Mouse (Mus musculus) cerebellum, adult 2 months (tissue): Measurements from ENCODE around the gene Csgalnact2. TPM values are rescaled to one million over a fixed set of nuclear protein-coding genes. Genes with fewer than 3 reads are reported as not detected.
A peak's percentile ranks its signal among the peaks of the same experiment; 100 is the strongest.

Source experiments
- DNase-seq, 2 experiments: peaks; one replicate each; pipeline ENCODE4 v3.0.0; 2021
- H3K27ac ChIP-seq: fragments of 200-500 bp; 2 replicates; pipeline ENCODE4 v1.5.1; 2012; ENCODE audit warnings: low read length, control low read depth, inconsistent platforms; ENCODE audit not compliant: insufficient read depth
- H3K27me3 ChIP-seq: fragments of 200-500 bp; 2 replicates; pipeline ENCODE4 v1.6.1; 2012; ENCODE audit warnings: inconsistent platforms, mild to moderate bottlenecking, low read length, moderate library complexity; ENCODE audit not compliant: control insufficient read depth, insufficient read depth
- H3K4me1 ChIP-seq: fragments of 200-500 bp; 2 replicates; pipeline ENCODE4 v1.6.1; 2011; ENCODE audit warnings: low read length; ENCODE audit not compliant: control insufficient read depth, insufficient read depth
- H3K4me3 ChIP-seq: fragments of 200-500 bp; replicated peaks from 2 replicates; pipeline ENCODE3; 2011; ENCODE audit warnings: mild to moderate bottlenecking, low read depth, low read length, control low read depth; ENCODE audit not compliant: insufficient read depth
- CTCF ChIP-seq: fragments of 200-500 bp; IDR thresholded peaks from 2 replicates; pipeline ENCODE4 v1.5.1; 2011; ENCODE audit warnings: low read depth, mild to moderate bottlenecking, control low read depth, low read length, moderate library complexity, borderline replicate concordance; ENCODE audit not compliant: insufficient read depth
- POLR2A ChIP-seq: fragments of 200-500 bp; IDR thresholded peaks from 2 replicates; pipeline ENCODE4 v1.6.1; 2011; ENCODE audit warnings: low read length, control low read depth, borderline replicate concordance; ENCODE audit not compliant: insufficient read depth
- WGBS: fragments of 180-500 bp; shearing (Covaris S2); methylation state at CpG from one replicate; pipeline ENCODE4 v1.1.7; 2018; 5-methylcytosine and 5-hydroxymethylcytosine counted together
- polyA plus RNA-seq: library from polyadenylated mRNA; depleted of rRNA; stranded (reverse); fragments of >200 nt; gene quantifications from 2 replicates; pipeline ENCODE4 v1.2.3, GENCODE M21; 2012; rRNA removed

Csgalnact2 gene
- polyA plus RNA-seq: 10.2 and 10.8 TPM in 2 replicates

- H3K4me1 ChIP-seq: no peaks in the 10 kb centered on the region; the same call in 1 of the 2 replicates
- DNase-seq: peak; percentile 92 to 94
- 2% methylated on average over 66 of the region's 66 CpGs for WGBS
- H3K27ac ChIP-seq: peak within 1 kb of the TSS; percentile 62
- no peaks in the 10 kb centered on the region for H3K27me3 ChIP-seq
- peak within 1 kb of the TSS; percentile 96 for H3K4me3 ChIP-seq
- peak; percentile 58; the same call in 1 of the 2 replicates for TF ChIP-seq POLR2A
- no peak for TF ChIP-seq CTCF
Measured at GRCm38 (mm10) chr6:118138731-118139709, at the start of gene Csgalnact2. Gene Csgalnact2 (minus strand): TSS chr6:118139140.

- H3K27me3 ChIP-seq: no peaks in the 10 kb centered on the region
- H3K4me3 ChIP-seq: no peak overlapping the region
- 0 out of 2 replicates have a peak, but pooled peaks cover 2% of the 10 kb centered on the region for H3K4me1 ChIP-seq
- H3K27ac ChIP-seq: no peak overlapping the region
- no peak for DNase-seq
- TF ChIP-seq CTCF: no peak
- 88% methylated on average over 9 of the region's 9 CpGs for WGBS
Measured at GRCm38 (mm10) chr6:118188599-118188998, 49.7 kb upstream of the Csgalnact2 start.

GRCm38 (mm10) chr6:118187285-118187641 is 48.3 kb upstream of the Csgalnact2 start:
- no peaks in the 10 kb centered on the region for H3K27me3 ChIP-seq
- 63% methylated on average over 3 of the region's 3 CpGs for WGBS
- TF ChIP-seq POLR2A (no peak), CTCF (no peak)
- H3K4me1 ChIP-seq: 0 out of 2 replicates have a peak, but pooled peaks cover 2% of the 10 kb centered on the region
- no peak for DNase-seq
- H3K27ac ChIP-seq: no peak overlapping the region
- H3K4me3 ChIP-seq: no peak overlapping the region

GRCm38 (mm10) chr6:118186620-118187284 is 47.8 kb upstream of the Csgalnact2 start:
- no peaks in the 10 kb centered on the region for H3K27me3 ChIP-seq
- 64% methylated on average over 17 of the region's 17 CpGs for WGBS
- H3K4me3 ChIP-seq: no peak overlapping the region
- DNase-seq: no peak
- 0 out of 2 replicates have a peak, but pooled peaks cover 2% of the 10 kb centered on the region for H3K4me1 ChIP-seq
- TF ChIP-seq POLR2A (no peak), CTCF (no peak)
- no peak overlapping the region for H3K27ac ChIP-seq

- Histone ChIP-seq H3K27me3 (no peaks in the 10 kb centered on the region), H3K27ac (no peak overlapping the region), H3K4me3 (no peak overlapping the region), H3K4me1 (0 out of 2 replicates have a peak, but pooled peaks cover 2% of the 10 kb centered on the region)
- DNase-seq: no peak
- 36% methylated on average over 10 of the region's 10 CpGs for WGBS
- no peak for TF ChIP-seq CTCF
- no peak for TF ChIP-seq POLR2A
Measured at GRCm38 (mm10) chr6:118184126-118184525, 45.2 kb upstream of the Csgalnact2 start.

- TF ChIP-seq POLR2A (no peak), CTCF (no peak)
- H3K27ac ChIP-seq: no peak overlapping the region
- no peaks in the 10 kb centered on the region for H3K27me3 ChIP-seq
- H3K4me3 ChIP-seq: no peak overlapping the region
- 0 out of 2 replicates have a peak, but pooled peaks cover 2% of the 10 kb centered on the region for H3K4me1 ChIP-seq
- 64% methylated on average over 12 of the region's 12 CpGs for WGBS
- peak in 1 of 2 experiments; percentile 15 for DNase-seq
Measured at GRCm38 (mm10) chr6:118180085-118180423, 41.1 kb upstream of the Csgalnact2 start.

GRCm38 (mm10) chr6:118179316-118180084 is 40.6 kb upstream of the Csgalnact2 start:
- Histone ChIP-seq H3K27ac (no peak overlapping the region), H3K27me3 (no peaks in the 10 kb centered on the region), H3K4me1 (0 out of 2 replicates have a peak, but pooled peaks cover 2% of the 10 kb centered on the region), H3K4me3 (no peak overlapping the region)
- TF ChIP-seq POLR2A (no peak), CTCF (peak; percentile 99)
- WGBS: 56% methylated on average over 13 of the region's 13 CpGs
- peak; percentile 70 to 72 for DNase-seq
